Mouse (Mus musculus) limb, embryonic 11.5 days (tissue): Measurements from ENCODE around the gene Mroh2b. TPM values are rescaled to one million over a fixed set of nuclear protein-coding genes. Genes with fewer than 3 reads are reported as not detected.

ENCODE experiments used
- polyA plus RNA-seq: library from polyadenylated mRNA; unstranded; fragments of >200 nt; fragmentation: Nextera tagmentation; extraction: Ambion mirVana; gene quantifications from 2 replicates; pipeline ENCODE4 v1.2.1, GENCODE M21; 2014

Mroh2b gene
- polyA plus RNA-seq, 1 experiment from 2014 or later = not detected

Other genes with a start within 250 kb of the Mroh2b start
- not detected in 2 replicates for gene C6, start 171.6 kb upstream of the Mroh2b start, polyA plus RNA-seq
- gene C7, start 165.0 kb downstream of the Mroh2b start, polyA plus RNA-seq = 0.09 TPM in 1 of 2 replicates, not detected in the other
- gene Card6, start 209.8 kb downstream of the Mroh2b start, polyA plus RNA-seq = 1.0 and 1.4 TPM in 2 replicates
- gene Rpl37, start 217.9 kb downstream of the Mroh2b start, polyA plus RNA-seq = 651 and 672 TPM in 2 replicates
- 20.4 and 21.2 TPM in 2 replicates for gene Prkaa1, start 245.1 kb downstream of the Mroh2b start, polyA plus RNA-seq